Mouse (Mus musculus): ENCODE data around the gene Hapln4. TPM values are rescaled to one million over a fixed set of nuclear protein-coding genes. Genes with fewer than 3 reads are reported as not detected.

Hapln4 gene
- total RNA-seq, 2 experiments from 2014 or later: not detected

- no peak for DNase-seq (ENCODE audit: low spot score in 2 of 2)
Observed at GRCm38 (mm10) chr8:70099276-70099675, 16.0 kb downstream of the Hapln4 start.

GRCm38 (mm10) chr8:70100241-70100640 is 17.0 kb downstream of the Hapln4 start:
- no peak for DNase-seq (ENCODE audit: low spot score in 2 of 2)

GRCm38 (mm10) chr8:70104506-70104905 is 21.2 kb downstream of the Hapln4 start:
- DNase-seq (ENCODE audit: low spot score in 2 of 2): no peak

- no peak for DNase-seq (ENCODE audit: low spot score in 2 of 2)
Observed at GRCm38 (mm10) chr8:70104922-70105321, 21.7 kb downstream of the Hapln4 start.

DNA sequence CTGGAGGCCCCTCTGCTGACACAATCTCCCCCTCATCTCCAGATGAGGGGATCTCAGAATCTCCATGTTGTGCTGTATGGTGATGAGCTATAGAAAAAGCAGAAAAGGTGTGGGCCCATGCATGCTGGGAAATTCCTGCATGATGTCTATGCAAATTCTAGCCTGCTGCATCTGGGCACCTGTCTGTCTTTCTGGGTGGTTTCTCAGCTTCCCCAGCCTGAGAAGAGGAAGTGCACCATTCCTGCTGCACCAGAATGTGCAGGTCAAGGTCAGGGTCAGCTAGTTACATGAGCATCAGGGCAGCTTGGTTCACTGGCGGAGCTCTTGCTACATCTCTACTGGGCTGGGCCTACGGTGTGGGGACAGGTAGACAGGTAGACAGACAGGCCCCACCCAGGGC is 27.2 kb downstream of the Hapln4 start:
- no peak for DNase-seq (ENCODE audit: low spot score in 2 of 2)

- DNase-seq (ENCODE audit: low spot score in 2 of 2): no peak
Observed at GRCm38 (mm10) chr8:70111192-70111795, 28.0 kb downstream of the Hapln4 start.

DNA sequence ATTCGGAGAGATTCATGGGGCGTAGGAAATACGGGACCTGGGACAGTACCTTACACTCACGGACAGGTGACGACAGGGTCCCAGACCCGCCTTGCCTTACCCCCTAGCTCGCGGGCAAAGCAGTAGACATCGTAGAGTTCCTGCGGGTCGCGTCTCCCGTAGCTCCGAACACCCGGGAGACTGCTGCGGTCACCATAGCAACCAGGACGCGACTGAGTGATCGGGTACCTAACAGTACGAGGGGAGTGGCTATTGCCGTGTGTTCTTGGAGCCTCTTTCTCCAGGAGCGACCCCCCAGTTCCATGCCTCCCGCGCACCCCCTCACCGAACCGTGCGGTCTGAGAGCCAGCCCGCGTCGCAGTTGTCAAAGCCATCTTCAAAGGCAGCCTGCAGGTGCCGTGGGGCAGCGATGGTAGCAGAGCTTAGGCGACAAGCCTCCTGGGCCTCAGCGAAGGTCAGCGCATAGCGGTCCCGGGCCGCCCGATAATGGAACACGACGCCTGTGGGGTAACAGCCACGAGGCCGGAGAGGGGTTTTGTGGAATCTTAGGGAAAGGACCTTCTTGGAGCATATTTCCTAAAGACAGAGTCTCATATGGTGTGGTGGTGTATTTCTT is 29.3 kb downstream of the Hapln4 start:
- no peak for DNase-seq (ENCODE audit: low spot score in 2 of 2)

GRCm38 (mm10) chr8:70114488-70114887 is 31.2 kb downstream of the Hapln4 start:
- DNase-seq (ENCODE audit: low spot score in 2 of 2): no peak

DNA sequence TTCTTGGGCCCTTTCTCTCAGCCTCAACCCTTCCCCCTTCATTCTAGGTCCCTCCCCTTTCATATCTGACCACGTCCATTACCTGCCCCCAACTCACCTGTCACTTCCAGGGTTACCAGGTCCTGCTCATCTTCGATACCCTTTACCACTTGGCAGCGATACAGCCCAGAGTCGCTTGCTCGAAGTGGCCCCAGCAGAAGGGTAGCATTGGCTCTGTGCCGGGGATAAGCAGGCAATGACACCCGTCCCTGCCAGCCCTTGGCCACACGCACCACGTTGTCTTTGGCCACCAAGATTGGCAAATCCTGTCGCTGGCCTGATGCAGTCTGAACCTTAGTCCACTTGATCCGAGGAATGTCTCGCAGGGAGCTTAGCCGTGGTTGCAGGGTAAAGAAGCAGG is 31.6 kb downstream of the Hapln4 start:
- DNase-seq (ENCODE audit: low spot score in 2 of 2): no peak

GRCm38 (mm10) chr8:70117611-70118010 is 34.4 kb downstream of the Hapln4 start:
- DNase-seq (ENCODE audit: low spot score in 2 of 2): peak in 1 of 2 experiments; percentile 32

DNA sequence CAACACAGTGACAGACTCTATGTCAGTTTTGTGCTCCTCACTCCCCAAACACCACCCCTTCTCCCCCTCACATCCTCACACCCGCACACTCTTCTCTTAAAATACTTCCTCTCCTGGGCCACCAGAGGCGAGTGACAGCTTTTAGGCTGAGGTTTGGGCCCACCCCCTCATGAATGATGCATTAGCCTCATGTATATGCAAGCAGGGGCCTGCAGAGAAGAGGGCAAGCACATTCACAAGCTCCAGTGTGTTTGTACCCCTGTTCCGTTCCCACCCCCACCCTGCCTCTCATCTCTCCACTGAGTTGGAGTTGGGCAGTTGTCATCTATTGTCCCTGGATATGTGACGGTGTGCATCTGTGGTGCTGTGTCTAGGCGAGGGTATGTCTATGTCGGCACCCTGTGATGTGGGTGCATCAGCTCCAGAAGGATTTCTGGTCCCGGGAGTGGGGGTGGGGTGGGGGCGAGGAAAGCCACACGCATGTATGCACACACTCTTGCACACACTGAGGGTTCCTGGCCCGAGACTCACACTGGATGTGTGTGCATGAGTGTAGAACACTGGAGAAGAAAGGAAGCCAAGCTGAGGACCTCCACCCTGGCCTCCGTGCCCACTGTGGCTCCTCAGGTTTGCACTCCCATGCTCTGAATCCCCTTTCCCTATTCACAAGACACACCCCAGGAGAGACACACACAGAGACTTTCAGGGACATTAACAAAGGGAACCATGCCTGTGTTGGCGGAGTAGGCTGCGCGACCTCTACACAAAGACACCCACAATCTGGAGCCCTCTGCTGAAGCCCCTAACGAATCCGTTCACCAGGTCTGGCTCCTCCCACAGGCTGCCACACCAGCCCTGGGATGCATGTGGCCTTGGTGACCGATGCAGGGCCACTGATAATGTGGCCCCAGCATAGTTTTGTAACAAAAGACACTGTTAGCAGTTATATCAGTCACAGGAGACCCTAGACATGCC is 35.8 kb downstream of the Hapln4 start:
- DNase-seq (ENCODE audit: low spot score in 2 of 2): no peak

DNA sequence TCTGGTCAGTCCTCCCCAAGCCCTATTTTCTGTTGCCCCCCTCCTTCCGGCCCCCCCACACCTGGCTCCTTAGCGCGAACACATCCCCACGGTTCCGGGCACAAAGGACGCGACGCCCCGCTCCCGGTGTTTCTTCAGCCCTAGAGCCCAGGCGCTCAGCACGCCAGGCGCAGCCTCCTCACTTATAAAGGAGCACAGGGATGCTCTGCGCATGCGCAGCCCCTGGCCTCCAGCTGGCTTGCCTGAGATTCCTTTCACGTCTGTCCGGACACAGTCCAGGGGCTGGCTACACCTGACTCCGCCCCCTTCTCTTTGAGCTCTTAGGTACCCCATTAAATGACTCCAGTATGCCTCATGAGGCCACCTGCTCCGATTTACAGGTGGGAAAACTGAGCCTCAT is 37.4 kb downstream of the Hapln4 start, which contains the start of gene Ncan:
TSS of gene Ncan (minus strand) at position 207 of the 400 bp plus-strand sequence.
- peak in 1 of 2 experiments; percentile 42 for DNase-seq (ENCODE audit: low spot score in 2 of 2)

DNA sequence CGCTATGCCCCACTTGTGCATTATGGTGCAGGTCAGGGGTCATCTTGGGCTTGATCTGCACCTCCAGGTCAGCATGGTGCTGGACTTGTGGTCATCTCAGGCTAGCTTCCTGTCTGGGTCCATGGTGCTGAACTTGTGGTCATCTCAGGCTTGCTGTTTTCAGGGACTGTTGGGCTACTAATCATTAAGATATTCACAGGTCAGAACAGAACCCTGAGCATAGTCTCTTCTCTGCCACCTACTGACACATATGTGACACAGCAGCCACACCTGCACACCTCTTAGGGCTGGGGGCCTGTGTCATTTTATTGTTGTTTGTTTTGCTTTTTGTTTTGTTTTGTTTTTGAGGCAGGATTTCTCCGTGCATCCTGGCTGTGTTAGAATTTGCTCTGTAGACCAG is 39.6 kb downstream of the Hapln4 start:
- no peak for DNase-seq (ENCODE audit: low spot score in 2 of 2)

DNA sequence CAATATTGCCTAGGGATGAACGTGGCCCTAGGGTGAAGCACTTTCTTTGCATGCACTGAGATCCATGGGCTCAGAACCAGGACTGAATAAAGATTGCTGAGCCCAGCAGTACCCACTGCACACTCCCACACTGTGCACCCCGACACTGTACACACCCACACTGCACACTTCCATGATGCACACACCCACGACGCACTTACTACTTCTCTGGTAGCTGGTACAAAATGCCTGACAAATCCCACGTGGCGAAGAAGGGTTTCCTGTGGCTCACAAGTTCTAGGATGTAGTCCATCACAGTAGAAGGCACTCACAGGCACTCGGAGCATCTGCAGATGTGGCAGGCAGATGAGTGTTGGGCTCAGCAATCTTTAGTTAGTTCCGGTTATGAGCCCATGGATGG is 41.7 kb downstream of the Hapln4 start:
- no peak for DNase-seq (ENCODE audit: low spot score in 2 of 2)

- DNase-seq (ENCODE audit: low spot score in 2 of 2): peak in 1 of 2 experiments; percentile 53
Observed at GRCm38 (mm10) chr8:70128435-70128834, 45.2 kb downstream of the Hapln4 start.

DNA sequence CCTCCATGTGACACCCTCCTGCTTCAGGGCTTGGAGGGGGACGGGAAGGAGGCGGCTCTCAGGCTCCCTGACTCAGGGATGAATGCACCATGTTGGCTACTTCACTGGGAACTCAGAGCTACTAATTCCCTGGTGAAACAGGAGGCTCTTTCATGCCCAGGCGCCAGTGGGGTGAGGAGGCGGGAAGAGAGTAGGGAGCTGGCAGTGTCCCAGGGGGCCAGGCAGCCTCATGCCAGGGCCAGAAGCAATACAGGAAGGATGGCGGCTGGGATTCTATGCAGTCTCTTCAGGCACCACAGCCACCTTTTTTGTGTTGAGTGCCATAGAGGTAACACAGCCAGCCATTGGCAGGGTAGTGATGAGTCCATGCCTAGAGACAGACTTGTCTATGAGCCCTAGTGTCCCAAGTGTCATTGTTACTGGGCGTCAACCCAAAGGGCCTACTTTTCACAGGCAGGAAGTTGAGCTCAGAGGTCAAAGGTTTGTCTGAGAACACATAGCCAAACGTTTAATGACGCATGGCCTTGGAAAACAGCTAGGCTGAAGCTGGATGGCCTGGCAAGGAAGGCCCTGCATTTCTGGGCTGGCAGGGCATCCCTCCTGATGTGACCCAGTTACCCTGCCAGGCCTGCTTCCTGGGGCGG is 46.2 kb downstream of the Hapln4 start:
- DNase-seq (ENCODE audit: low spot score in 2 of 2): peak; percentile 26 to 52

GRCm38 (mm10) chr8:70130066-70130465 is 46.8 kb downstream of the Hapln4 start:
- DNase-seq (ENCODE audit: low spot score in 2 of 2): no peak

DNA sequence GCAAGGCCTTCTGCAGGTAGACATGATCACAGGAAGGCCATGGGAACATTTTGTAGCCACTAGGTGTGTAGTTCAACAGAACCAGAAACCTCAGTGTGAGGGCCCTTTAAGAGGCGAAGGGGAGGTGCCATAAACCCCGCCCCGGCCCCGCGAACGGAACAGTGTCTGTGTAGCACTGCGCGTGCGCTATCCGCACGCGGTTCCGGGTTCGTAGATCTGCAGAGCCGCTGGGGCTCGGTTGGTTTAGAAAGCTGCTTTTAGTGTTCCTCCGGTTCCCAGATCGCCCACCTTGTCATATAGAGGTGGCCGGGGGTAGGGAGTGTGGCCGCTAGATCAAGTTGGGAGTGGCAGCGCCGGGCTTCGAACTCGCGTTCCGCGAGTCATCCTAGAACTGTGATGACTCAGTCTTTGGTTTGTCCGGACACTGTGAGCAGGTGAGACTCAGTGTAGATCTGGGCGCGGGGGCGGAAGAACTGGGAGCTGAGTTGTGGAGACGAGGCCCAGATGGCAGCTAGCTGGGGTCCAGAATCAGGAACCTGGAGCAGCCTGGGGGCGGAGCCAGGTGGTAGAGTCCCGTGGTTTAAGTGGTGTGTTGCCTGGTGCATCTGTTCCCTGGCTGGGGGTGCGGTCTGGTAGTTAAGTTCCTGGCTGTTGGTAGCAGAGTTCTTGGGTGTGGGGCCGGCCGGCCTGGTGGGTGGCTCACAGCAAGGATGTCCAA is 48.1 kb downstream of the Hapln4 start, which contains the start of gene Nr2c2ap:
TSS of gene Nr2c2ap (plus strand) at position 168 of the 718 bp plus-strand sequence.
- peak; percentile 55 to 82 for DNase-seq (ENCODE audit: low spot score in 2 of 2)

- no peak for DNase-seq (ENCODE audit: low spot score in 2 of 2)
Observed at GRCm38 (mm10) chr8:70134086-70134485, 50.8 kb downstream of the Hapln4 start.

- DNase-seq (ENCODE audit: low spot score in 2 of 2): no peak
Observed at GRCm38 (mm10) chr8:70134931-70135330, 51.7 kb downstream of the Hapln4 start.

GRCm38 (mm10) chr8:70136591-70136990 is 53.3 kb downstream of the Hapln4 start:
- no peak for DNase-seq (ENCODE audit: low spot score in 2 of 2)

All from gastrocnemius, postnatal 4 days (tissue).